Mouse (Mus musculus): ENCODE data around the gene Lrba.

DNA sequence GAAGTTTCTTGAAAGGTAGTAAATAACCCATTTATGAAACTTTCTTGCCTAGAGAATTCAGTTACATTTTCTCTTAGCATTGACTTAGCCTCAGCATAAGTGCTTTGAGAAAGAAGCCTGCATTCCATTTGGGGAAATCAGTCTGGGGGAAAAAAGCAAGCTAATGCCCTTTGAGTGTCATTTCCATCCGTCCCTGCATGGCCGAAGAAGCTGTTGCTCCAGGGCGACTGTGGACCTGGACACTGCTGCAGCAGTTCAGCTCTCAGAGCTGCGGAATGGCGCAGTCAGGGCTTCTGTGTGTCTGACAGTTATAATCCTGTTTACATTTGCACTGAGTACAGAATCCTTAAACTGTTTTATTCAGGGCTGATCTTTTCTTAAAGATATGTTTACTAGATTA lies 327.7 kb downstream of the Lrba start:
- TF ChIP-seq CTCF (IDR thresholded peaks at IDR 0.05; ENCODE audit: low read depth) (no peak), EP300 (IDR thresholded peaks at IDR 0.05; ENCODE audit: low read depth) (no peak)
